Mouse (Mus musculus) kidney, adult 2 months (tissue): ENCODE results near the gene Rasal2. TPM values are rescaled to one million over a fixed set of nuclear protein-coding genes. Genes with fewer than 3 reads are reported as not detected.

Experiments used
- DNase-seq: peaks from one replicate; pipeline ENCODE4 v3.0.0; 2021
- H3K27ac ChIP-seq: fragments of 200-500 bp; 2 replicates; pipeline ENCODE4 v1.5.1; 2012; ENCODE audit warnings: low read depth, low read length, control low read depth, inconsistent platforms; ENCODE audit not compliant: insufficient read depth
- H3K27me3 ChIP-seq: fragments of 200-500 bp; replicated peaks from 2 replicates; pipeline ENCODE4 v1.6.1; 2012; ENCODE audit warnings: mild to moderate bottlenecking, moderate library complexity, low read length, inconsistent platforms; ENCODE audit not compliant: control insufficient read depth, insufficient read depth
- H3K36me3 ChIP-seq: fragments of 200-500 bp; 2 replicates; pipeline ENCODE4 v1.6.1; 2012; ENCODE audit warnings: mild to moderate bottlenecking, moderate library complexity, low read length, inconsistent platforms; ENCODE audit not compliant: control insufficient read depth, insufficient read depth
- H3K4me1 ChIP-seq: fragments of 200-500 bp; 2 replicates; pipeline ENCODE4 v1.6.1; 2011; ENCODE audit warnings: low read length; ENCODE audit not compliant: control insufficient read depth, insufficient read depth
- H3K4me3 ChIP-seq: fragments of 200-500 bp; 2 replicates; pipeline ENCODE4 v1.5.1; 2011; ENCODE audit warnings: mild to moderate bottlenecking, low read depth, low read length, control low read depth; ENCODE audit not compliant: insufficient read depth
- CTCF ChIP-seq: fragments of 200-500 bp; conservative IDR thresholded peaks from 2 replicates; pipeline ENCODE4 v1.5.1; 2011; ENCODE audit warnings: low read depth, mild to moderate bottlenecking, control low read depth, low read length, moderate library complexity, mixed read lengths; ENCODE audit not compliant: insufficient read depth, insufficient read length
- POLR2A ChIP-seq: fragments of 200-500 bp; IDR thresholded peaks from one replicate; pipeline ENCODE4 v1.6.1; 2011; ENCODE audit warnings: low read depth, low read length, control low read depth
- WGBS: fragments of 180-500 bp; shearing (Covaris S2); methylation state at CpG from one replicate; pipeline ENCODE4 v1.1.7; 2018; 5-methylcytosine and 5-hydroxymethylcytosine counted together
- polyA plus RNA-seq: library from polyadenylated mRNA; depleted of rRNA; stranded (reverse); fragments of >200 nt; gene quantifications from 2 replicates; pipeline ENCODE4 v1.2.3, GENCODE M21; 2012; rRNA removed

Gene Rasal2
- polyA plus RNA-seq, 1 experiment: 3.4 TPM

DNA sequence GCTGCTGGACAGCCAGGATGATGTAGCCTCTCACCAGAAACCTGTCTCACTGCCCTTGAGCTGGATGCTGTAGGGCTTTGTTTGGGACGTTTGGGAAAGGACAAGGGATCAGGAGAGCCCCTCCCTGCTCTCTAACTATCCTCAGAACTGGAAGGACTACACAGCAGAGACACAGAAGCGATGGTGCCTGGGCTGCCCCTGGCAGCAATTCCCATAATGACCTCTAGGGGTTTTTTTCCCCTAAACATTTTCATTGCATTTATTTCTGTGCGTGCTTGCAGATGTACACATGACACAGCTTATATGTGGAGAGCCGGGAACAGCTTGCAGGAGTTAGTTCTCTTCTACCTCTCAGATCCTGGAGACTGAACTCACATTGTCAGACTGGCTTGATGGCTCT lies 320.3 kb downstream of the Rasal2 start:
- no peak for TF ChIP-seq CTCF
- TF ChIP-seq POLR2A: no peak
- H3K4me1 ChIP-seq: no peaks in the 10 kb centered on the region
- no peak overlapping the region for H3K27ac ChIP-seq
- H3K27me3 ChIP-seq: no peaks in the 10 kb centered on the region
- WGBS: 81% methylated on average over 4 of the region's 4 CpGs
- no peak for DNase-seq
- H3K4me3 ChIP-seq: no peak overlapping the region
- no peaks in the 10 kb centered on the region for H3K36me3 ChIP-seq

- no peak for DNase-seq
- H3K27ac ChIP-seq: no peak overlapping the region
- TF ChIP-seq POLR2A: no peak
- H3K4me3 ChIP-seq: no peak overlapping the region
- 85% methylated on average over 3 of the region's 3 CpGs for WGBS
- H3K36me3 ChIP-seq: no peaks in the 10 kb centered on the region
- H3K27me3 ChIP-seq: no peaks in the 10 kb centered on the region
- no peaks in the 10 kb centered on the region for H3K4me1 ChIP-seq
Observed at GRCm38 (mm10) chr1:157090835-157091234, 321.6 kb downstream of the Rasal2 start.

DNA sequence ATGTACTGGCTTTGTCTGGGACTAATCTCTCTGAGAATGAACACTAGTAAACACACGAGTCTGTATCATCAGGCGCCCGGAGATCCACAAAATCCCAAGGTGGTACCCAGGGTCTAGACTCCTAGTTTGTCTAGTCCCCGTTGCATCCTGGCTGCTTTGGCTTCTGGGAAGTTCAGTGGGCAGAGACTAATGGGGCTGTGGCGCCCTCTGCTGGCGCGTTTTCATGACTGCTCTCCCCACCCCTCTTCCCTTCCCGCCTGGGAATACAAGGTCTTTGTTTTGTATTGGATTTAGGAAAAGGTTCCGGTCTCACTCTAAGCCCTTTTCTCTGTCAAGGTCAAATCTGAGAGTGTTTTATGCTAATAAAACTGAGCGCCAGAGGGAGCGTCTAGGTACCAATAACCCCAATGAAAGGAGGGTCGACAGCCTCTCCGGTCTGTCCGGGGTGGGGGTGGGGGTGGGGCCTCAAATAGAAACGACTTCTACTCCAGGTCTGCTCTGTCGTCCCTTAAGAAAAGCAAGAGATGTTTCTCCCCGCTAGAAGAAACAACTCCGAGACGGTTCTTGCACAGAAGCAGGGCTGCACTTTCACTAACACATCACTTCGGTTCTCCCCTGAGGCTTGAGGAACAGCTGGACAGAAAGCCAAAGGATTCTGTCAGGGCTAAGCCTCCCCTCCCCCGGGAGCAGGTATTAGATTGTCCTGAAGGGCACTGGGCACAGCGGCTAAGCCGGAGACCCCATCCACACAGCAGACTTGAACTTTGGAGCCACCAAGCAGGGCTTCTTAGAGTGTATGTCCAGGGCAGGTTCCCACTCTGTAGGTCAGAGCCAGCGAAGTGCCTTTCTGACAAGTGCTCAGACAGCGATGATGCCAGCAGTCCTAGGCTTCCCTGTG lies 326.0 kb downstream of the Rasal2 start:
- peak; percentile 91 for TF ChIP-seq CTCF
- no peak for TF ChIP-seq POLR2A
- 12% methylated on average over 25 of the region's 25 CpGs for WGBS
- Histone ChIP-seq H3K4me3 (peak overlapping the region; percentile 15; the same call in 1 of the 2 replicates), H3K4me1 (no peaks in the 10 kb centered on the region), H3K36me3 (no peaks in the 10 kb centered on the region), H3K27ac (no peak overlapping the region), H3K27me3 (no peaks in the 10 kb centered on the region)
- peak; percentile 62 for DNase-seq

Other genes starting within 250 kb of the Rasal2 start
- gene Cryzl2, start 46.0 kb upstream of the Rasal2 start, polyA plus RNA-seq: 412 and 442 TPM in 2 replicates
- 2.4 and 2.9 TPM in 2 replicates for gene Sec16b, start 94.1 kb upstream of the Rasal2 start, polyA plus RNA-seq